ENCODE assay signal across 8 mouse cellular contexts in genomic region chr2:92459921-92460707, GRCm38 (mm10). TPM values are rescaled to one million over a fixed set of nuclear protein-coding genes. Genes with fewer than 3 reads are reported as not detected.
DNase-seq lines count a peak whose midpoint lies in the region; ATAC-seq and TF ChIP-seq lines count a peak whose summit lies in the region.

Gene Slc35c1 (minus strand): TSS chr2:92460538.

- H3K4me2 ChIP-seq in embryonic facial prominence, embryonic 13.5 days, result peak within 1 kb of the TSS; percentile 95
- H3K4me2 ChIP-seq in lung, postnatal 0 days (replicated peaks; ENCODE audit: low read depth, low read length), result peak within 1 kb of the TSS; percentile 85

- peak within 1 kb of the TSS; percentile 64 for H3K4me3 ChIP-seq in C2C12 (ENCODE audit: insufficient read depth, poor library complexity, severe bottlenecking)
- peak within 1 kb of the TSS; percentile 86 for H3K4me3 ChIP-seq in embryonic facial prominence, embryonic 13.5 days
- H3K4me3 ChIP-seq in lung, postnatal 0 days (ENCODE audit: low read depth, low read length), result peak within 1 kb of the TSS; percentile 47
- H3K4me3 ChIP-seq in small intestine, adult 2 months (ENCODE audit: low read depth, low read length), result peak within 1 kb of the TSS; percentile 86

- no peaks in the 10 kb centered on the region for H3K27me3 ChIP-seq in C2C12 (ENCODE audit: control insufficient read depth, insufficient read depth, insufficient read length)
- H3K27me3 ChIP-seq in Patski, result no peaks in the 10 kb centered on the region
- H3K27me3 ChIP-seq in embryonic facial prominence, embryonic 13.5 days, result peaks cover 30% of the 10 kb centered on the region
- no peaks in the 10 kb centered on the region for H3K27me3 ChIP-seq in lung, postnatal 0 days (replicated peaks; ENCODE audit: insufficient read depth, low read length)
- no peaks in the 10 kb centered on the region for H3K27me3 ChIP-seq in small intestine, adult 2 months (ENCODE audit: control insufficient read depth, insufficient read depth, low read length)

- H3ac ChIP-seq in C2C12 (ENCODE audit: control insufficient read depth, insufficient read length, low read depth), result peak within 1 kb of the TSS; percentile 87

- TF ChIP-seq POLR2A in small intestine, adult 2 months (IDR thresholded peaks at IDR 0.05; ENCODE audit: low read depth, low read length), result peak; percentile 79

- TF ChIP-seq CTCF in C2C12 (IDR thresholded peaks at IDR 0.05; ENCODE audit: control insufficient read depth, insufficient read depth, insufficient read length) (no peak), Patski (IDR thresholded peaks at IDR 0.05) (no peak)
- no peak for TF ChIP-seq CTCF in lung, postnatal 0 days (IDR thresholded peaks at IDR 0.05)
- TF ChIP-seq CTCF in small intestine, adult 2 months (IDR thresholded peaks at IDR 0.05; ENCODE audit: extremely low read depth, insufficient read length, insufficient replicate concordance, low read depth, low read length), result no peak

- POLR2A ChIA-PET in Patski (lab: Charles Lee), result interaction anchor here (1.6 kb wide), 1 partner anchor 10 kb away, joined by 4 read pairs; no protein-coding TSS in a partner anchor

- no peak for TF ChIP-seq EP300 in lung, postnatal 0 days (IDR thresholded peaks at IDR 0.05)

- in situ Hi-C loops in Patski (cut with MboI; ENCODE audit: low pct_unique_long_range_greater_than_20kb), result no loop called here

- CTCF ChIA-PET in Patski (lab: Charles Lee), result interaction anchor here (1.7 kb wide), 1 partner anchor 26 kb away, joined by 10 read pairs; no protein-coding TSS in a partner anchor

- intact Hi-C loops in heart, postnatal 36 days (cut with DNase I), result no loop called here

- peaks cover 35% of the 10 kb centered on the region for H3K79me2 ChIP-seq in C2C12 (ENCODE audit: control insufficient read depth, insufficient read depth)

- peaks cover 42% of the 10 kb centered on the region for H3K4me1 ChIP-seq in embryonic facial prominence, embryonic 13.5 days
- H3K4me1 ChIP-seq in lung, postnatal 0 days (ENCODE audit: insufficient read depth, low read depth, low read length), result peaks cover 12% of the 10 kb centered on the region
- H3K4me1 ChIP-seq in small intestine, adult 2 months (ENCODE audit: control insufficient read depth, insufficient read depth, insufficient read length, low read length), result peaks cover 38% of the 10 kb centered on the region

- H3K36me3 ChIP-seq in C2C12 (ENCODE audit: control insufficient read depth, insufficient read depth), result no peaks in the 10 kb centered on the region
- H3K36me3 ChIP-seq in embryonic facial prominence, embryonic 13.5 days, result no peaks in the 10 kb centered on the region
- H3K36me3 ChIP-seq in lung, postnatal 0 days (ENCODE audit: insufficient read depth, low read length), result no peaks in the 10 kb centered on the region
- H3K36me3 ChIP-seq in small intestine, adult 2 months (ENCODE audit: control insufficient read depth, insufficient read depth, low read length), result peaks cover 20% of the 10 kb centered on the region

- 0 out of 2 replicates have a peak within 1 kb of the TSS, but pooled peaks have one; percentile 28 for H3K27ac ChIP-seq in embryonic facial prominence, embryonic 13.5 days
- peak within 1 kb of the TSS; percentile 33 for H3K27ac ChIP-seq in lung, postnatal 0 days (ENCODE audit: low read length)
- H3K27ac ChIP-seq in small intestine, adult 2 months (ENCODE audit: insufficient read depth, low read depth, low read length), result peak within 1 kb of the TSS; percentile 82

- no peak for DNase-seq in Patski (ENCODE audit: low read depth, low spot score)
- peak; percentile 33 to 37 for DNase-seq in heart, postnatal 36 days
- DNase-seq in large intestine, adult 2 months (ENCODE audit: low read depth, low spot score), result no peak
- peak; percentile 57 for DNase-seq in lung, postnatal 0 days (ENCODE audit: low spot score)
- no peak for DNase-seq in right cerebral cortex, postnatal 36 days (ENCODE audit: low spot score in 2 of 2)

- no peaks in the 10 kb centered on the region for H3K9me3 ChIP-seq in embryonic facial prominence, embryonic 13.5 days
- no peaks in the 10 kb centered on the region for H3K9me3 ChIP-seq in lung, postnatal 0 days (ENCODE audit: low read length)

- ATAC-seq in Patski, result peak; percentile 17
- ATAC-seq in embryonic facial prominence, embryonic 13.5 days (ENCODE audit: insufficient number of reproducible peaks, insufficient read depth, low FRiP score, low TSS enrichment, low read depth), result no peak
- peak; percentile 46 for ATAC-seq in lung, postnatal 0 days

- peak within 1 kb of the TSS; percentile 80 for H3K9ac ChIP-seq in embryonic facial prominence, embryonic 13.5 days
- H3K9ac ChIP-seq in lung, postnatal 0 days (replicated peaks; ENCODE audit: low read depth), result peak within 1 kb of the TSS; percentile 30

- under 1% methylated on average over 34 of the region's 34 CpGs for WGBS in embryonic facial prominence, embryonic 13.5 days
- 1% methylated on average over 34 of the region's 34 CpGs for WGBS in large intestine, adult 2 months
- 1% methylated on average over 34 of the region's 34 CpGs for WGBS in lung, postnatal 0 days
- 2% methylated on average over 34 of the region's 34 CpGs for WGBS in small intestine, adult 2 months

- H3K79me3 ChIP-seq in C2C12 (ENCODE audit: low read depth), result peaks cover 5% of the 10 kb centered on the region

TF ChIP-seq in C2C12, 6 proteins besides CTCF, POLR2A, EP300 and RAD21:
- TF ChIP-seq USF1 (IDR thresholded peaks at IDR 0.05; ENCODE audit: low read depth) (no peak), MYOG (IDR thresholded peaks at IDR 0.05; ENCODE audit: control insufficient read depth, extremely low read depth, insufficient read length) (no peak), MYOD1 (IDR thresholded peaks at IDR 0.05; ENCODE audit: control insufficient read depth, insufficient read length, low read depth) (no peak), FOSL1 (IDR thresholded peaks at IDR 0.05; ENCODE audit: insufficient read depth, low read length, poor library complexity, severe bottlenecking) (no peak), MAX (IDR thresholded peaks at IDR 0.05) (no peak), CEBPB (IDR thresholded peaks at IDR 0.05; ENCODE audit: low read depth) (no peak)

RNA-seq across cellular contexts. Expression of gene Slc35c1, which starts in this region (rescaled TPM):
- polyA plus RNA-seq in C2C12 (2012; fragmentation: generic; extraction: Trizol), result 9.6 TPM
- polyA plus RNA-seq in Patski (2021), result 11.0 TPM
- polyA plus RNA-seq in embryonic facial prominence, embryonic 13.5 days (2015; fragmentation: Nextera tagmentation; extraction: Ambion mirVana), result 10.0 and 10.6 TPM in 2 replicates
- 1 to 10 TPM; 5.8 to 7.5 TPM for total RNA-seq in heart, postnatal 36 days (2021)
- polyA plus RNA-seq in large intestine, adult 2 months (2012; rRNA removed), result 171 and 192 TPM in 2 replicates
- 12.9 and 13.1 TPM in 2 replicates for polyA plus RNA-seq in lung, postnatal 0 days (2015; fragmentation: Nextera tagmentation; extraction: Ambion mirVana)
- 124 and 160 TPM in 2 replicates for polyA plus RNA-seq in small intestine, adult 2 months (2012; rRNA removed)

Comparison
In these comparisons a context has a peak if more than half of its experiments do, and no peak if none do; other contexts are left out.
1. DNase-seq: peak in heart, postnatal 36 days (2 of 2) and lung, postnatal 0 days (single experiment); none in Patski (single experiment), large intestine, adult 2 months (single experiment) and right cerebral cortex, postnatal 36 days (0 of 2).
2. H3K27ac ChIP-seq: peak in every context shown above with its lines; median percentile 82 in small intestine, adult 2 months; 33 in lung, postnatal 0 days; 28 in embryonic facial prominence, embryonic 13.5 days.
3. Peak in every context shown above with its lines, with median percentiles within 50 percentile points of each other: H3K4me3 ChIP-seq.